Mouse (Mus musculus) heart, embryonic 15.5 days (tissue): ENCODE measurements around the gene Dennd2c. TPM values are rescaled to one million over a fixed set of nuclear protein-coding genes. Genes with fewer than 3 reads are reported as not detected.

Experiments
- ATAC-seq: fragments of 200-750 bp; cut with Nextera tagmentation; replicated peaks from 2 replicates; pipeline ENCODE4 v1.8.0; 2017; ENCODE audit warnings: low read depth, moderate TSS enrichment; ENCODE audit not compliant: insufficient number of reproducible peaks, insufficient read depth, low FRiP score
- H3K27ac ChIP-seq: fragments of 300-500 bp; sonication (generic); 2 replicates; pipeline ENCODE4 v1.5.1; 2015; ENCODE audit warnings: mild to moderate bottlenecking, inconsistent platforms
- H3K27me3 ChIP-seq: fragments of 300-500 bp; sonication (generic); 2 replicates; pipeline ENCODE4 v1.6.1; 2015; ENCODE audit warnings: inconsistent platforms
- H3K36me3 ChIP-seq: fragments of 300-500 bp; sonication (generic); 2 replicates; pipeline ENCODE4 v1.6.1; 2015; ENCODE audit warnings: mild to moderate bottlenecking, inconsistent platforms
- H3K4me1 ChIP-seq: fragments of 300-500 bp; sonication (generic); replicated peaks from 2 replicates; pipeline ENCODE4 v1.6.1; 2015; ENCODE audit warnings: inconsistent platforms
- H3K4me2 ChIP-seq: fragments of 300-500 bp; sonication (generic); 2 replicates; pipeline ENCODE4 v1.6.1; 2015; ENCODE audit warnings: inconsistent platforms, mild to moderate bottlenecking, moderate library complexity
- H3K4me3 ChIP-seq: fragments of 300-500 bp; sonication (generic); 2 replicates; pipeline ENCODE4 v1.5.1; 2015; ENCODE audit warnings: mild to moderate bottlenecking, inconsistent platforms
- H3K9ac ChIP-seq: fragments of 300-500 bp; sonication (generic); 2 replicates; pipeline ENCODE4 v1.6.1; 2015; ENCODE audit warnings: mild to moderate bottlenecking, inconsistent platforms
- H3K9me3 ChIP-seq: fragments of 300-500 bp; sonication (generic); replicated peaks from 2 replicates; pipeline ENCODE4 v1.6.1; 2016; ENCODE audit warnings: inconsistent platforms
- WGBS: fragments of 180-500 bp; shearing (Covaris S2); methylation state at CpG from one replicate; pipeline ENCODE4 v1.1.7; 2015; ENCODE audit warnings: mixed read lengths; 5-methylcytosine and 5-hydroxymethylcytosine counted together
- polyA plus RNA-seq: library from polyadenylated mRNA; unstranded; fragments of >200 nt; fragmentation: Nextera tagmentation; extraction: Ambion mirVana; gene quantifications from 2 replicates; pipeline ENCODE4 v1.2.1, GENCODE M21; 2015

The Dennd2c gene
- polyA plus RNA-seq, 1 experiment from 2014 or later = 2.9 TPM

- peak; percentile 17; the same call in 1 of the 2 replicates for ATAC-seq
- Histone ChIP-seq H3K4me3 (no peak overlapping the region), H3K4me2 (no peak overlapping the region), H3K36me3 (no peaks in the 10 kb centered on the region), H3K27me3 (no peaks in the 10 kb centered on the region), H3K9ac (no peak overlapping the region), H3K4me1 (peaks cover 13% of the 10 kb centered on the region), H3K27ac (no peak overlapping the region), H3K9me3 (no peaks in the 10 kb centered on the region)
- 76% methylated on average over 11 of the region's 11 CpGs for WGBS
These were observed 38.9 kb downstream of the Dennd2c start for GRCm38 (mm10) chr3:103141287-103141686.

- ATAC-seq = no peak
- H3K27ac ChIP-seq = no peak overlapping the region
- no peaks in the 10 kb centered on the region for H3K36me3 ChIP-seq
- H3K9ac ChIP-seq = no peak overlapping the region
- H3K9me3 ChIP-seq = no peaks in the 10 kb centered on the region
- no peak overlapping the region for H3K4me3 ChIP-seq
- WGBS = 72% methylated on average over 10 of the region's 10 CpGs
- H3K4me2 ChIP-seq = no peak overlapping the region
- H3K27me3 ChIP-seq = no peaks in the 10 kb centered on the region
- peaks cover 13% of the 10 kb centered on the region for H3K4me1 ChIP-seq
These were observed 40.0 kb downstream of the Dennd2c start for GRCm38 (mm10) chr3:103142366-103142765.

GRCm38 (mm10) chr3:103145336-103145735 lies 42.9 kb downstream of the Dennd2c start:
- no peak for ATAC-seq
- H3K4me1 ChIP-seq = no peaks in the 10 kb centered on the region
- H3K9ac ChIP-seq = no peak overlapping the region
- H3K27ac ChIP-seq = no peak overlapping the region
- H3K9me3 ChIP-seq = no peaks in the 10 kb centered on the region
- no peaks in the 10 kb centered on the region for H3K36me3 ChIP-seq
- no peaks in the 10 kb centered on the region for H3K27me3 ChIP-seq
- no peak overlapping the region for H3K4me3 ChIP-seq
- no peak overlapping the region for H3K4me2 ChIP-seq
- WGBS = 82% methylated on average over 2 of the region's 2 CpGs

GRCm38 (mm10) chr3:103145791-103146190 lies 43.4 kb downstream of the Dennd2c start:
- no peaks in the 10 kb centered on the region for H3K9me3 ChIP-seq
- peak overlapping the region; percentile 3; the same call in 1 of the 2 replicates for H3K27ac ChIP-seq
- WGBS = 77% methylated on average over 4 of the region's 4 CpGs
- no peaks in the 10 kb centered on the region for H3K27me3 ChIP-seq
- H3K4me3 ChIP-seq = no peak overlapping the region
- no peaks in the 10 kb centered on the region for H3K36me3 ChIP-seq
- no peak overlapping the region for H3K4me2 ChIP-seq
- no peaks in the 10 kb centered on the region for H3K4me1 ChIP-seq
- 0 out of 2 replicates have a peak, but pooled peaks have one; percentile 35 for ATAC-seq
- no peak overlapping the region for H3K9ac ChIP-seq

DNA sequence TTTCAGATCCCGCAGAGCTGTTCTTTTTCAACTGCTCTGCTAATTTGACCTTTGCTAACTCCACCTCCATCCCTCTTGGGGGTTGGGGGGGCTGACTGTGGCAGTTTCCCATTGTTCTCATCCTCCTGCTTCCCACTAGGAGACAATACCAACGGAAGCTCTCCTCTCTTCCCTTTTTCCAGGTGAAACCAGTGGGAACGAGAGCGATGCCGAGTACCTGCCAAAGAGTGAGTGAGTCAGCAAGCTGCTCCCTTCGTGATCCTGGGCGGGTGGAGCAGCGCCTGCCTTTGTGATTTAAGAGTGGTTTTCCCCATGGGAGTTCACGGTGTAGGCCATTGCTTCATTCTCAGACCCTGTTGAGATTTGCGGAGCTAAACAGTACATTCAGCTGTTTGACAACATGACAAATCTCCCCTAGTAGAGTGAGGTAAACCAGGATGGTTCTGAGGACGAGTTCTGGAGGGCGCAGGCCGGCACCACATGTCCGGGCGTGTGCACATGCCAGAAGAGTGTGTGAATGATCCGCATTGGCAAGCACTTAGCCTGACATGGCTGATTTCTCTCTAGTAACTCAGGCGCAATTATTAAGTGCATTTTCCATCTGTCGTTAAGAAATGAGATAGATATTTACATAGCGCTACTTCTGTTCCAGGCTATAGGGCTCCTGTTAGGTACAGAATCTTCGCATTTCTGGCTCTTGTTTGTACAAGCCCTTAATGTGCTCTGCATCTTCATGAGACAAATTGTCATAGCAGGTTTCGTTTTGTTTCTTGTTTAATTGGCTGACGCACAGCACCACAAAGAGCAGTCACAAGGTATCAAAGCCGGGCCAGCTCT lies 44.1 kb downstream of the Dennd2c start:
- no peak overlapping the region for H3K9ac ChIP-seq
- H3K4me1 ChIP-seq = no peaks in the 10 kb centered on the region
- 75% methylated on average over 23 of the region's 23 CpGs for WGBS
- no peak for ATAC-seq
- H3K36me3 ChIP-seq = no peaks in the 10 kb centered on the region
- no peak overlapping the region for H3K4me3 ChIP-seq
- no peak overlapping the region for H3K27ac ChIP-seq
- H3K9me3 ChIP-seq = no peaks in the 10 kb centered on the region
- no peaks in the 10 kb centered on the region for H3K27me3 ChIP-seq
- no peak overlapping the region for H3K4me2 ChIP-seq

GRCm38 (mm10) chr3:103147775-103148174 lies 45.4 kb downstream of the Dennd2c start:
- H3K27ac ChIP-seq = no peak overlapping the region
- no peaks in the 10 kb centered on the region for H3K36me3 ChIP-seq
- no peak overlapping the region for H3K9ac ChIP-seq
- 83% methylated on average over 4 of the region's 4 CpGs for WGBS
- ATAC-seq = no peak
- H3K27me3 ChIP-seq = no peaks in the 10 kb centered on the region
- no peak overlapping the region for H3K4me2 ChIP-seq
- no peaks in the 10 kb centered on the region for H3K9me3 ChIP-seq
- no peak overlapping the region for H3K4me3 ChIP-seq
- no peaks in the 10 kb centered on the region for H3K4me1 ChIP-seq

- no peaks in the 10 kb centered on the region for H3K4me1 ChIP-seq
- H3K9me3 ChIP-seq = no peaks in the 10 kb centered on the region
- H3K27me3 ChIP-seq = no peaks in the 10 kb centered on the region
- H3K27ac ChIP-seq = no peak overlapping the region
- 81% methylated on average over 10 of the region's 10 CpGs for WGBS
- H3K4me3 ChIP-seq = no peak overlapping the region
- ATAC-seq = no peak
- H3K4me2 ChIP-seq = no peak overlapping the region
- H3K9ac ChIP-seq = no peak overlapping the region
- peaks cover 9% of the 10 kb centered on the region for H3K36me3 ChIP-seq
These were observed 46.5 kb downstream of the Dennd2c start for GRCm38 (mm10) chr3:103148941-103149340.

- H3K4me2 ChIP-seq = no peak overlapping the region
- no peaks in the 10 kb centered on the region for H3K9me3 ChIP-seq
- no peak for ATAC-seq
- no peak overlapping the region for H3K9ac ChIP-seq
- no peaks in the 10 kb centered on the region for H3K4me1 ChIP-seq
- H3K27ac ChIP-seq = no peak overlapping the region
- H3K36me3 ChIP-seq = peaks cover 16% of the 10 kb centered on the region
- no peak overlapping the region for H3K4me3 ChIP-seq
- H3K27me3 ChIP-seq = no peaks in the 10 kb centered on the region
These were observed 51.4 kb downstream of the Dennd2c start for GRCm38 (mm10) chr3:103153761-103154160.

GRCm38 (mm10) chr3:103159232-103159900 lies 57.0 kb downstream of the Dennd2c start:
- H3K9me3 ChIP-seq = no peaks in the 10 kb centered on the region
- WGBS = 48% methylated on average over 3 of the region's 3 CpGs
- H3K27ac ChIP-seq = no peak overlapping the region
- peaks cover 4% of the 10 kb centered on the region for H3K36me3 ChIP-seq
- H3K27me3 ChIP-seq = no peaks in the 10 kb centered on the region
- no peak overlapping the region for H3K9ac ChIP-seq
- H3K4me2 ChIP-seq = no peak overlapping the region
- no peaks in the 10 kb centered on the region for H3K4me1 ChIP-seq
- H3K4me3 ChIP-seq = no peak overlapping the region
- no peak for ATAC-seq

- Histone ChIP-seq H3K36me3 (peaks cover 16% of the 10 kb centered on the region), H3K4me3 (no peak overlapping the region), H3K9me3 (no peaks in the 10 kb centered on the region), H3K4me1 (peaks cover 10% of the 10 kb centered on the region), H3K27me3 (no peaks in the 10 kb centered on the region), H3K27ac (no peak overlapping the region), H3K9ac (no peak overlapping the region), H3K4me2 (no peak overlapping the region)
- no peak for ATAC-seq
- WGBS = 13% methylated on average over 4 of the region's 4 CpGs
These were observed 67.4 kb downstream of the Dennd2c start for GRCm38 (mm10) chr3:103169771-103170170.

DNA sequence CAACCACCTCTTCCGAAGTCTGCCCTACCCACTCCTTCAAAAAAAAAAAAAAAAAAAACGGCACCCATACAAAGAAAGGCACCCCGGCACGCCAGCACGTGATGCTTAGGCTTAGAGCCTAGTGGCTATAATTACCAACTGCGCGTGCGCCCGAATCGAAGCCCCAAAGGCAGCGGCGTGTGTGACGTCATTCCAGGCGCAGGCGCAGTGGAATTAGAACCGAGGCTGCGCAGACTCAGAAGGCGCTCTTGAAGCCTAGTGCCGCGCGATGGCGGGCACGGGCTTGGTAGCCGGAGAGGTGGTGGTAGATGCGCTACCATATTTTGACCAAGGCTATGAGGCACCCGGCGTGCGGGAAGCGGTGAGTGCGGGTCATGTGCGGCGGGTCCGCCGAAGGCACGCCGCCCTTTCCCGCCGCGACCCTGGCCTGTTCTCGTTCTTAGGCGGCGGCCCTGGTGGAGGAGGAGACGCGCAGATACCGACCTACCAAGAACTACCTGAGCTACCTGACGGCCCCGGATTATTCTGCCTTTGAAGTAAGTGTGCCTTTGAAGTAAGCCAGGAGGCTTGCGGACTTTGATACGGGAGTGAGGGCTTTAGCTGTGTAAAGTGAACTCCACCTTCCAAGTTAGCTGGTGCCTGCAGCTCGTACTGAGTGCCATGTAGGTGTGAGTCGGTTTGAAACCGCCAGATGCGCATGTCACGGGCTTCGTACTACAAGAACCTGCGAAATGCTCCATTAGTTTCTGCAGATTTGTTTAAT lies 69.3 kb downstream of the Dennd2c start, which contains the start of gene Bcas2:
Gene Bcas2 (plus strand): TSS at position 151 of the 763 bp plus-strand sequence.
- H3K36me3 ChIP-seq = peaks cover 27% of the 10 kb centered on the region
- no peaks in the 10 kb centered on the region for H3K27me3 ChIP-seq
- peaks cover 10% of the 10 kb centered on the region for H3K4me1 ChIP-seq
- H3K4me3 ChIP-seq = peak within 1 kb of the TSS; percentile 84
- peak within 1 kb of the TSS; percentile 72 for H3K27ac ChIP-seq
- H3K9me3 ChIP-seq = no peaks in the 10 kb centered on the region
- peak; percentile 95 for ATAC-seq
- peak within 1 kb of the TSS; percentile 64 for H3K4me2 ChIP-seq
- peak within 1 kb of the TSS; percentile 93 for H3K9ac ChIP-seq
- WGBS = under 1% methylated on average over 56 of the region's 56 CpGs
